Mouse (Mus musculus) left cerebral cortex, postnatal 10 days (tissue): ENCODE measurements around the gene Gm6904. TPM values are rescaled to one million over a fixed set of nuclear protein-coding genes. Genes with fewer than 3 reads are reported as not detected.

Experiments used
- total RNA-seq, 2 experiments: library from RNA; stranded (reverse); gene quantifications; 2 replicates each; pipeline ENCODE4 v1.2.3; 2021

Gm6904 gene
- total RNA-seq, 2 experiments from 2014 or later = not detected

Other genes starting within 250 kb of the Gm6904 start
- gene 1700129C05Rik, start 117.3 kb downstream of the Gm6904 start, total RNA-seq = not detected
- gene Gm5142, start 81.5 kb downstream of the Gm6904 start, total RNA-seq = not detected
- 10 to 100 TPM; 23.2 to 26.2 TPM for gene Rcbtb1, start 59.0 kb downstream of the Gm6904 start, total RNA-seq
- not detected for gene Phf11a, start 37.3 kb upstream of the Gm6904 start, total RNA-seq
- not detected for gene Phf11b, start 81.1 kb upstream of the Gm6904 start, total RNA-seq
- under 1 TPM; 0.47 to 0.51 TPM for gene Phf11d, start 105.3 kb upstream of the Gm6904 start, total RNA-seq
- gene Phf11c, start 135.2 kb upstream of the Gm6904 start, total RNA-seq = under 1 TPM; 0.39 to 0.59 TPM
- gene Setdb2, start 180.7 kb upstream of the Gm6904 start, total RNA-seq = 1 to 10 TPM; 3.8 to 4.0 TPM
- gene Cab39l, start 180.8 kb upstream of the Gm6904 start, total RNA-seq = 10 to 100 TPM; 19.3 to 22.0 TPM